Mouse (Mus musculus) brain, embryonic 14.5 days (tissue): Measurements from ENCODE around the gene Espl1.

ENCODE experiments used
- CTCF ChIP-seq: fragments of 200-500 bp; IDR thresholded peaks from 2 replicates; pipeline ENCODE4 v1.5.1; 2012; ENCODE audit warnings: inconsistent platforms, mild to moderate bottlenecking, moderate library complexity, borderline replicate concordance; ENCODE audit not compliant: insufficient read depth, insufficient read length; ENCODE audit errors: extremely low read depth
- POLR2A ChIP-seq: fragments of 200-500 bp; IDR thresholded peaks from 2 replicates; pipeline ENCODE4 v1.6.1; 2012; ENCODE audit warnings: mild to moderate bottlenecking, inconsistent platforms, borderline replicate concordance; ENCODE audit not compliant: poor library complexity, insufficient read depth, insufficient read length, severe bottlenecking; ENCODE audit errors: extremely low read depth

DNA sequence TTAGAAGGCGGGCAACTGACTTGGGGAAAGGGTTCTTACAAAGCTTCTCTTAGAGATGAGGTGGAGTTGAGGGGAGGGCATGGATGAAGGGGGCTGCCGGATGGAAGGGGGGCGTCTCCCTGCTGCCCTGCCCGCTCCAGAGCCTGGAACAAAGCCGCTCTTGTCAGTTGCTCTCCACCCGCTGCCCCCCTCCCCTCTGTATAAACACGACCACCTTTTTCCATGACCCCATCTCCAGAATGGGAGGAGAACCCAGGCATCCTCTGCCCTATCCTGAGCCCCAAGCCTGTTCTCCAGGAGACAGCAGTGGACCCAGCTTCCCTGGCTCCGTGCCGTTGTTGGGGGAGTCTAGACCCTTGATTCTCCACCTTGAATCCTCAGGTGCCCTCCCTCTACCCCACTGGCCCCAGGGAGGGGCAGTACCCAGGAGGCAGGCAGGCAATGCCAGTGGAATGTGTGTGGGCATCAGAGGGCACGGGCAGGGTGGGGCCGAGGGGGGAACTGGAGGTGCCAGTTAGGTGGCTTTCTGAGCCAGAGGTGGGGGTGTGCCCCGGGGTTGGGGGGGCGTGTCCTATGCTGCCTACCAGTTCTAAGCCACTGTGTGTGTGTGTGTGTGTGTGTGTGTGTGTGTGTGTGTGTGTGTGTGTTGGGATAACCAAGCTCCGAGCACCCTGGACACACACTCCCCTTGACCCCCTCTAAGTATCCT lies 40.4 kb upstream of the Espl1 start:
- TF ChIP-seq CTCF (no peak), POLR2A (no peak)
